Comparison of ENCODE assay signal across 26 mouse cellular contexts in the genomic region with DNA sequence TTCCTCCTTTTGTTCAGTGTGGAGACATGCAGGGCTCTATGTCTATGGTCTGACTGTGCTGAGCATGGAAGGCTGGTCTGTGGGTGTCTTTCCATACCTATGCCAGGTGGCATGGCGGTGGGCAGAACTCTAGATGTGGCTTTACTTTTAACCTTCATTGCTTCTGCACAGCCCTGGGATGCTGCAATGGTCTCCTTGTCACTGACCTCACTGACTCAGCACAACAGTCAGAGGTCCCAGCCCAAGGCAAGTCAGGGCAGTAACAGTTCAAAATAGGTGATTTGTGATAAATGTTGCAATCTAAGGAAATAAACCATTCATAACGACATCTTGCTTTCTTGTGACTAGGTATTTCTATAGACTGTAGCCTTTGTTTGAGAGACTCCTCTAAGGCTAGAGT. TPM values are rescaled to one million over a fixed set of nuclear protein-coding genes. Genes with fewer than 3 reads are reported as not detected.
A peak's percentile ranks its signal among the peaks of the same experiment; 100 is the strongest.
DNase-seq lines count a peak whose midpoint lies in the region.
"Had no signal": no experiment of that assay in that cellular context is flagged by ENCODE, and none has a peak within 500 bp of the region (broad histone marks: within the 10 kb centered on the region; RNA-seq: fewer than 3 reads in every experiment).

No protein-coding gene starts in this region.

- DNase-seq in adrenal gland, adult 2 months = peak; percentile 57
- no peak for DNase-seq in adrenal gland, postnatal 25 days
- peak; percentile 54 for DNase-seq in heart, adult 11 months
- DNase-seq in heart, postnatal 14 days = no peak
- peak; percentile 20 for DNase-seq in adrenal gland, postnatal 10 days
- peak; percentile 37 to 51 for DNase-seq in adrenal gland, postnatal 36 days
- DNase-seq in urinary bladder, postnatal 10 days (ENCODE audit: low spot score) = no peak
- DNase-seq in kidney, postnatal 25 days = no peak
- DNase-seq: B cell, adult 2 months; cerebellum, adult 11 months; cerebellum, adult 18-20 months; cerebellum, adult 8-10 months; cerebellum, adult 9-11 months; cerebellum, postnatal 25 days; forebrain, postnatal 0 days had no signal

- intact Hi-C loops in heart, postnatal 14 days (cut with DNase I) = no loop called here

RNA-seq across cellular contexts. Expression of gene Art2b, which starts 21.3 kb away (rescaled TPM):
- not detected for total RNA-seq in adrenal gland, adult 2 months (2021)
- polyA plus RNA-seq in adrenal gland, adult 2 months (2012; rRNA removed) = 0.06 TPM in 1 of 2 replicates, not detected in the other
- total RNA-seq in adrenal gland, postnatal 25 days (2021) = not detected in 2 replicates
- not detected for total RNA-seq in heart, postnatal 14 days (2021)
- under 1 TPM; 0.18 to 0.24 TPM for total RNA-seq in adrenal gland, postnatal 10 days (2021)
- total RNA-seq in adrenal gland, postnatal 36 days (2021) = not detected
- total RNA-seq: CH12.LX; forebrain, postnatal 0 days; G1E; gastrocnemius, adult 18-20 months had no signal
- polyA plus RNA-seq: brain, embryonic 14.5 days; embryonic facial prominence, embryonic 10.5 days; embryonic facial prominence, embryonic 12.5 days; embryonic facial prominence, embryonic 14.5 days; forebrain, embryonic 11.5 days; forebrain, embryonic 13.5 days; forebrain, embryonic 15.5 days; forebrain, postnatal 0 days; G1E; Patski had no signal

Comparison
In these comparisons a context has a peak if more than half of its experiments do, and no peak if none do; other contexts are left out.
1. DNase-seq: peak in adrenal gland, adult 2 months (single experiment), heart, adult 11 months (single experiment), adrenal gland, postnatal 10 days (single experiment) and adrenal gland, postnatal 36 days (2 of 2); none in adrenal gland, postnatal 25 days (single experiment), heart, postnatal 14 days (0 of 2), urinary bladder, postnatal 10 days (single experiment) and kidney, postnatal 25 days (0 of 2).